Mouse (Mus musculus) neural tube, embryonic 11.5 days (tissue): ENCODE data around the gene Nup155. TPM values are rescaled to one million over a fixed set of nuclear protein-coding genes. Genes with fewer than 3 reads are reported as not detected.

Experiments
- polyA plus RNA-seq: library from polyadenylated mRNA; unstranded; fragments of >200 nt; fragmentation: Nextera tagmentation; extraction: Ambion mirVana; gene quantifications from 2 replicates; pipeline ENCODE4 v1.2.1, GENCODE M21; 2014

Nup155 gene
- polyA plus RNA-seq, 1 experiment from 2014 or later = 30.4 TPM

Other genes with a start within 250 kb of the Nup155 start
- 80.5 and 81.8 TPM in 2 replicates for gene Wdr70, start 10.1 kb upstream of the Nup155 start, polyA plus RNA-seq
- 11.1 and 13.2 TPM in 2 replicates for gene Cplane1, start 59.8 kb downstream of the Nup155 start, polyA plus RNA-seq